Mouse (Mus musculus): ENCODE data around the gene Id4. TPM values are rescaled to one million over a fixed set of nuclear protein-coding genes. Genes with fewer than 3 reads are reported as not detected.

Id4 gene
- 4.4 and 4.7 TPM in 2 replicates for polyA plus RNA-seq (2016; fragmentation: Nextera tagmentation; extraction: Ambion mirVana)

DNA sequence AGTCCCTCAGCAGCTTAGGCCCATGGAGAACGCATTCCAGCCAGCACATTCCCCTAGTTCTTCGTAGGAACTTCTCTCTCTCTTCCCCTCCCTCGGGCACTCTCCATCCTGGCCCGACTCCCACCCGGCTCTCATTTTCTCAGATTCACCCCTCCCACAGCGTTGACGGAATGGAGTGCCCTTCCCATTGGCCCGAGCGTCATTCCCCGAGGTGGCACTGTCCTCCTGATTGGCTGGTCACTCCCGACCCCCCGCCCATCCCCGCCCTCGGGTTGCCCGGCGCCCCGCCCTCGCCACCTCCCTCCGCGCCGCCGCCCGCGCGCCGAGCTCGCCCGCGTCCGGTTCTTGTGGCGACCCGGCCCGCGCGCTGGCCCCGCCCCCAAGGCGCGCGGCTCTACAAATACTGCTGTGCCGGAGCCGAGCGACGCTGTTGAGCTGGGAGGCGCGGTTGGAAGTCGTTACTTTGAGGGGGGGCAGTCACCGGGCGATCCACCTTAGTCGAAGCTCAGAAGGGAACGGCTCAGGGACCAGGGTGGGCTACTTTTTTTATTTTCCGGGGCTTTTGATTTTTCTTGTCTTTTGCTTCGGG lies at the start of gene Id4:
TSS of gene Id4 (plus strand) at position 539 of the 589 bp plus-strand sequence.
- Histone ChIP-seq H3K27ac (ENCODE audit: poor library complexity, severe bottlenecking) (peak within 1 kb of the TSS; percentile 72), H3K4me3 (peak within 1 kb of the TSS; percentile 65), H3K4me1 (replicated peaks) (peaks cover 13% of the 10 kb centered on the region; the same call in 1 of the 2 replicates), H3K27me3 (replicated peaks) (0 out of 2 replicates have a peak, but pooled peaks cover 4% of the 10 kb centered on the region), H3K4me2 (peak within 1 kb of the TSS; percentile 98), H3K9ac (peak within 1 kb of the TSS; percentile 77), H3K36me3 (no peaks in the 10 kb centered on the region), H3K9me3 (replicated peaks) (no peaks in the 10 kb centered on the region)
- WGBS = under 1% methylated on average over 49 of the region's 52 CpGs
- ATAC-seq (ENCODE audit: insufficient number of reproducible peaks, low FRiP score) = peak; percentile 98

- 0 out of 2 replicates have a peak overlapping the region, but pooled peaks have one; percentile 20 for H3K9ac ChIP-seq
- H3K36me3 ChIP-seq = no peaks in the 10 kb centered on the region
- H3K4me3 ChIP-seq = peak overlapping the region; percentile 44
- WGBS = 32% methylated on average over 8 of the region's 8 CpGs
- peaks cover 13% of the 10 kb centered on the region for H3K4me1 ChIP-seq (replicated peaks)
- no peak overlapping the region for H3K27ac ChIP-seq (ENCODE audit: poor library complexity, severe bottlenecking)
- H3K9me3 ChIP-seq (replicated peaks) = no peaks in the 10 kb centered on the region
- H3K27me3 ChIP-seq (replicated peaks) = no peaks in the 10 kb centered on the region
- ATAC-seq (ENCODE audit: insufficient number of reproducible peaks, low FRiP score) = no peak
- peak overlapping the region; percentile 73 for H3K4me2 ChIP-seq
Measured at GRCm38 (mm10) chr13:48227136-48227535, 33.9 kb upstream of the Id4 start.

DNA sequence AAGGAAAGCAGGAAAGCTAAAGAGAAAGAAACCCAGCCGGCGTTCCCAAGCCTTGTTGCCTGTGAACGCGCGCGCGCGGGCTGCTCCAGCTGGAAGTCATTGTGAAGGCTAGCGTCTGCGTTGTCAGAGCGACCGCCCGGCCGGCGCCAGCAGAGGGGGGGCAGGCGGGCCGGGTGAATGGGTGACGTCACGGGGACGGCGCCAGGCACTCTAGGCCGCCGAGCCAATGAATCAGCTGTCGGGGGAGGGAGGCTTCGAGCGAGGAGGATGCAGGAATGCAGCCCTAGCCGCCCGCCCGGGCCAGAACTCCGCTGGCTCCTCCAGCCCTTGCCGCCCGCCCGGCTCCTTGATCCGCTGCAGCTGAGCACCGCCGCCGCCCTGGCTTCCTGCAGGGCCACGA lies 33.3 kb upstream of the Id4 start:
- Histone ChIP-seq H3K4me1 (replicated peaks) (peaks cover 13% of the 10 kb centered on the region), H3K4me3 (peak overlapping the region; percentile 44), H3K4me2 (peak overlapping the region; percentile 73), H3K9me3 (replicated peaks) (no peaks in the 10 kb centered on the region), H3K9ac (peak overlapping the region; percentile 75), H3K27me3 (replicated peaks) (no peaks in the 10 kb centered on the region), H3K36me3 (no peaks in the 10 kb centered on the region), H3K27ac (ENCODE audit: poor library complexity, severe bottlenecking) (peak overlapping the region; percentile 95)
- ATAC-seq (ENCODE audit: insufficient number of reproducible peaks, low FRiP score) = peak; percentile 98
- WGBS = under 1% methylated on average over 38 of the region's 38 CpGs

DNA sequence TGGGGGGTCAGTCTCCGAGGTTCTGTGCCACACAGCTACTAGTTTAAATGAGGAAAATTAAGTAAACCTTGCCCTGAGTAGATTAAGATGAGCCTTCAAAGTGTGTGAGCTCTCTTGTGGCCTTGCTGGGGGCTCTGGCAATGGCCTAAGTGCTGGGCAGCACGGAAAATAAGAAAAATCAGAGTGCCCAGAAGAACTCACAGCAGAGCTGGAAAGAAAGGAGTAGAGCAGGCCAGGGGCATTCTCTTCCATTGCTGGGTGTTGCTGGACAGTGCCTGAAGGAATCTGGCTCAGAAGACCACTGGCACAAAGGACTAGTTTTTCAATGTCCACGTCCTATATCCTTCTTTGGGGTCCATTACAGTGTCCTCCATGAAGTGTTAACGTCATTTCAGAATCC lies 32.9 kb upstream of the Id4 start:
- WGBS = 15% methylated on average over 4 of the region's 4 CpGs
- Histone ChIP-seq H3K36me3 (no peaks in the 10 kb centered on the region), H3K4me3 (peak overlapping the region; percentile 44), H3K27ac (ENCODE audit: poor library complexity, severe bottlenecking) (peak overlapping the region; percentile 95), H3K4me1 (replicated peaks) (peaks cover 13% of the 10 kb centered on the region), H3K27me3 (replicated peaks) (no peaks in the 10 kb centered on the region), H3K4me2 (peak overlapping the region; percentile 73), H3K9me3 (replicated peaks) (no peaks in the 10 kb centered on the region), H3K9ac (peak overlapping the region; percentile 75)
- peak; percentile 58 for ATAC-seq (ENCODE audit: insufficient number of reproducible peaks, low FRiP score)

DNA sequence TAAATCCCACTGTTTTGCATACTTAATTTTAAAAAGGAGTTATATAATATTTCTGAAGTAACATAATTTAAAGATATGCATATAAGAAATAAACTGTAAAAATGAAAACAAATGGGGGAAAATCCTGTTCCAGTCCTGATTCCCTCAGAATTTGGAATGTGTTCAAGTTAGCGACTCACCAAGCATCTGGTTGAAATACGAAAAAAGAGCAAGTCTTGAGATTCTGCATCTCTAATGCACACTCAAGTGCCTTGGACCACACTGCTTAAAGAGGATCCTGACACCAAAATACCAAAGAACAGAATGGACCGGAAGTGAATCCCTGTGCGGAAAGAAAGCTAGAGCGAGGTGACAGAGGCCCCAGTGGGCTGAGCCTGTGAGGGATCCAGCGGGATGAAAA lies 30.0 kb upstream of the Id4 start:
- Histone ChIP-seq H3K9me3 (replicated peaks) (no peaks in the 10 kb centered on the region), H3K36me3 (no peaks in the 10 kb centered on the region), H3K4me2 (no peak overlapping the region), H3K4me1 (replicated peaks) (peaks cover 13% of the 10 kb centered on the region), H3K4me3 (no peak overlapping the region), H3K27ac (ENCODE audit: poor library complexity, severe bottlenecking) (no peak overlapping the region), H3K9ac (no peak overlapping the region), H3K27me3 (replicated peaks) (no peaks in the 10 kb centered on the region)
- no peak for ATAC-seq (ENCODE audit: insufficient number of reproducible peaks, low FRiP score)
- 57% methylated on average over 6 of the region's 6 CpGs for WGBS

DNA sequence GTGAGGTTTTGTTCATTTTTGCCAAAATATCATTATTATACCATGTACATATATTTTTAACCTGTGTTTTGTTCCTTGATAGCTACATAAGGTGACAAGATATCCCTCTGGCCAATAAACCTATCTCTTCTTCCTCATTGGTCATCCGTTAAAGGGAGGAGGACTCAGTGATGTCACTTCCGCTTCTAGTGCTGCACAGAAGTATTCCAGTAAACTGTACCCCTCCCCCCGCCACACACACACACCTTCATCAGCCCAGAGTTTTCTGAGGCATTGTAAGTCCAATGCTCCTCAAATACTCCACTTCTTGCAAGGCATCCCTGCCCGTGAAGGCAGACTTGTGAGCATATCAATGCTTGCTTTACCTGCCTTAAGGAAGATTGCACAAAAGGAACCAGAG lies 24.6 kb upstream of the Id4 start:
- no peaks in the 10 kb centered on the region for H3K36me3 ChIP-seq
- no peak for ATAC-seq (ENCODE audit: insufficient number of reproducible peaks, low FRiP score)
- 76% methylated on average over 4 of the region's 4 CpGs for WGBS
- H3K4me1 ChIP-seq (replicated peaks) = peaks cover 6% of the 10 kb centered on the region; the same call in 1 of the 2 replicates
- H3K27ac ChIP-seq (ENCODE audit: poor library complexity, severe bottlenecking) = no peak overlapping the region
- no peaks in the 10 kb centered on the region for H3K27me3 ChIP-seq (replicated peaks)
- H3K9ac ChIP-seq = no peak overlapping the region
- no peak overlapping the region for H3K4me3 ChIP-seq
- no peaks in the 10 kb centered on the region for H3K9me3 ChIP-seq (replicated peaks)
- H3K4me2 ChIP-seq = no peak overlapping the region

GRCm38 (mm10) chr13:48236865-48237264 lies 24.2 kb upstream of the Id4 start:
- Histone ChIP-seq H3K4me2 (no peak overlapping the region), H3K36me3 (no peaks in the 10 kb centered on the region), H3K9me3 (replicated peaks) (no peaks in the 10 kb centered on the region), H3K4me1 (replicated peaks) (peaks cover 6% of the 10 kb centered on the region; the same call in 1 of the 2 replicates), H3K27ac (ENCODE audit: poor library complexity, severe bottlenecking) (no peak overlapping the region), H3K27me3 (replicated peaks) (no peaks in the 10 kb centered on the region), H3K4me3 (no peak overlapping the region), H3K9ac (no peak overlapping the region)
- WGBS = 81% methylated on average over 7 of the region's 7 CpGs
- no peak for ATAC-seq (ENCODE audit: insufficient number of reproducible peaks, low FRiP score)

GRCm38 (mm10) chr13:48237516-48237915 lies 23.5 kb upstream of the Id4 start:
- no peak for ATAC-seq (ENCODE audit: insufficient number of reproducible peaks, low FRiP score)
- WGBS = 5% methylated on average over 4 of the region's 4 CpGs
- Histone ChIP-seq H3K27ac (ENCODE audit: poor library complexity, severe bottlenecking) (no peak overlapping the region), H3K27me3 (replicated peaks) (no peaks in the 10 kb centered on the region), H3K36me3 (no peaks in the 10 kb centered on the region), H3K4me1 (replicated peaks) (peaks cover 6% of the 10 kb centered on the region; the same call in 1 of the 2 replicates), H3K9me3 (replicated peaks) (no peaks in the 10 kb centered on the region), H3K9ac (no peak overlapping the region), H3K4me2 (peak overlapping the region; percentile 38; the same call in 1 of the 2 replicates), H3K4me3 (no peak overlapping the region)

DNA sequence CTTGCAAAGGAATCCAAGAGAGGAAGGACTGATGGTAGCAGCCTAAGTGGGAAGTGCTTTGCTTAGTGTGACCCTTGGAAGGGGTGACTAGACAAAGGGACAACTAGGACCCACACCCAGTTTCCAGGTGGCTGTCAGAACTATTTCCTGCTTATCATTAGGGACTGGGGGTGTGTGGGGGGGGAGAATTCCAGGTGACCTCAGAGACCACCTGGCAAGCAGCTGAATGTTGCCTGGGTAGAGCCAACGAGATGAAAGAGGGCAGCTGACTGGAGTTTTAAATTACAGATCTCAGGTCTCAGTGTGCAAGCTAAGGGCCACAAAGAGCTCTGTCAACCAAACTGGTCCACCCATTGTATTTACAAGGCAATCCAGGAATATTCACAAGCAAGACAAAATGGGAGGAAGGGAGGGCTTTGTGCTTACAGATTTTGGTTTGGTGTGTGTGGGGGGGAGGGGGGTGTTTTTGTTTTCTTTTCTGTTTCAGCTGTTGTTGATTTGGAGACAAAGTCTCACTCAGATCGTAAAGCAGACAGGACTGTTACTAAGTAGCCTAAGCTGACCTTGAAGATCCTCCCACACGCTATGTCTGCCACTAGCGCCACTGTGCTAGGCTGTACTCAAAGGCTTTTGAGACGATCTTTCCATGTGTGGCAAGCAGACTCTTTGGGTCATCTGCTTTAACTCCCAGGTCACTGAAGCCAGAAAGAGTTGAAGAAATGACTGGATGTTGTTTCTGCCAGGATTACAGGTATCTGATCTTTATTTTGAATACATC lies 15.6 kb upstream of the Id4 start:
- H3K9ac ChIP-seq = no peak overlapping the region

GRCm38 (mm10) chr13:48252559-48252958 lies 8.5 kb upstream of the Id4 start:
- 59% methylated on average over 2 of the region's 2 CpGs for WGBS
- Histone ChIP-seq H3K4me3 (no peak overlapping the region), H3K36me3 (no peaks in the 10 kb centered on the region), H3K27me3 (replicated peaks) (no peaks in the 10 kb centered on the region), H3K4me1 (replicated peaks) (peaks cover 8% of the 10 kb centered on the region), H3K4me2 (no peak overlapping the region), H3K27ac (ENCODE audit: poor library complexity, severe bottlenecking) (no peak overlapping the region), H3K9ac (no peak overlapping the region), H3K9me3 (replicated peaks) (peaks cover 3% of the 10 kb centered on the region; the same call in 1 of the 2 replicates)
- no peak for ATAC-seq (ENCODE audit: insufficient number of reproducible peaks, low FRiP score)

More for the DNA sequence above, 15.6 kb upstream of the Id4 start:
- WGBS = 40% methylated on average over 5 of the region's 5 CpGs
- Histone ChIP-seq H3K4me2 (no peak overlapping the region), H3K4me1 (replicated peaks) (no peaks in the 10 kb centered on the region), H3K36me3 (no peaks in the 10 kb centered on the region), H3K27ac (ENCODE audit: poor library complexity, severe bottlenecking) (no peak overlapping the region), H3K4me3 (no peak overlapping the region), H3K9me3 (replicated peaks) (no peaks in the 10 kb centered on the region), H3K27me3 (replicated peaks) (no peaks in the 10 kb centered on the region)
- ATAC-seq (ENCODE audit: insufficient number of reproducible peaks, low FRiP score) = no peak

GRCm38 (mm10) chr13:48255026-48255425 lies 6.0 kb upstream of the Id4 start:
- Histone ChIP-seq H3K9ac (no peak overlapping the region), H3K4me3 (no peak overlapping the region), H3K36me3 (no peaks in the 10 kb centered on the region), H3K27ac (ENCODE audit: poor library complexity, severe bottlenecking) (no peak overlapping the region), H3K9me3 (replicated peaks) (peaks cover 3% of the 10 kb centered on the region; the same call in 1 of the 2 replicates), H3K4me1 (replicated peaks) (peaks cover 9% of the 10 kb centered on the region), H3K27me3 (replicated peaks) (no peaks in the 10 kb centered on the region), H3K4me2 (no peak overlapping the region)
- 76% methylated on average over 8 of the region's 8 CpGs for WGBS
- ATAC-seq (ENCODE audit: insufficient number of reproducible peaks, low FRiP score) = no peak
